35 mouse cellular contexts compared by ENCODE assay signal in the genomic region with DNA sequence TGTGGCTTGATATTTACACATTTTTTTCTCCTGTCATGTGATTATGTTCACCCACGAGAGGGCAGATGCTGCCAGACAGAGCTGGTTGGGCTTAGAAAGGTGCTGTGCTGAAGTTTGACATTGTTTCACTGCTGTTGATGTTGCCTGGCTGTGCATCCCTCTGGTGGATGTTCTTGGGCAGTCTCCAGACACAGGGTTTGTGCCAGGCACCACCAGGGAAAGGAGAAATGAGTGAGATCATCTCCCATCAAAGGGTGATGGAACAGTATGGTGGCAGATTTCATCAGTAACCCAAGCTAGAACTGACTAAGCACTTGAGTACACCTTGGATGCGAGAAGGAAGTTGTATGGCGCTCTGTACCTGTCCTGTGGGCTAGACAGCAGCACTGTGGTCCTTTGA. TPM values are rescaled to one million over a fixed set of nuclear protein-coding genes. Genes with fewer than 3 reads are reported as not detected.
A peak's percentile ranks its signal among the peaks of the same experiment; 100 is the strongest.
DNase-seq lines count a peak whose midpoint lies in the region; ATAC-seq and TF ChIP-seq lines count a peak whose summit lies in the region.
"Had no signal": no experiment of that assay in that cellular context is flagged by ENCODE, and none has a peak within 500 bp of the region (broad histone marks: within the 10 kb centered on the region; RNA-seq: fewer than 3 reads in every experiment).

No protein-coding gene starts in this region.

- H3K9me3 ChIP-seq in lung, embryonic 16.5 days (ENCODE audit: control insufficient read depth, low read length), result no peaks in the 10 kb centered on the region
- no peaks in the 10 kb centered on the region for H3K9me3 ChIP-seq in MEL (replicated peaks; ENCODE audit: insufficient read depth, low read length)
- no peaks in the 10 kb centered on the region for H3K9me3 ChIP-seq in embryonic facial prominence, embryonic 10.5 days
- no peaks in the 10 kb centered on the region for H3K9me3 ChIP-seq in kidney, embryonic 16.5 days (ENCODE audit: low read length)
- H3K9me3 ChIP-seq: embryonic facial prominence, embryonic 15.5 days; forebrain, embryonic 13.5 days; heart, embryonic 15.5 days; hindbrain, embryonic 12.5 days; limb, embryonic 13.5 days; liver, embryonic 12.5 days; midbrain, embryonic 15.5 days; stomach, embryonic 15.5 days had no signal

- no peak overlapping the region for H3K4me3 ChIP-seq in lung, embryonic 16.5 days (ENCODE audit: low read length)
- H3K4me3 ChIP-seq in MEL (ENCODE audit: control insufficient read depth in 1 of 2, insufficient read depth in 1 of 2, low read depth in 2 of 2, low read length in 2 of 2), result no peak overlapping the region
- H3K4me3 ChIP-seq in myocyte, result no peak overlapping the region
- H3K4me3 ChIP-seq in embryonic facial prominence, embryonic 10.5 days, result no peak overlapping the region
- H3K4me3 ChIP-seq in kidney, embryonic 16.5 days (ENCODE audit: low read length), result no peak overlapping the region
- H3K4me3 ChIP-seq: embryonic facial prominence, embryonic 15.5 days; forebrain, embryonic 13.5 days; heart, embryonic 15.5 days; hindbrain, embryonic 12.5 days; limb, embryonic 13.5 days; liver, embryonic 12.5 days; midbrain, embryonic 15.5 days; stomach, embryonic 15.5 days had no signal

- no peak for TF ChIP-seq RAD21 in MEL (IDR thresholded peaks at IDR 0.05; ENCODE audit: low read depth, low read length)

- no peak overlapping the region for H3K4me2 ChIP-seq in lung, embryonic 16.5 days (ENCODE audit: low read depth, low read length)
- H3K4me2 ChIP-seq in myocyte (ENCODE audit: low read depth), result no peak overlapping the region
- no peak overlapping the region for H3K4me2 ChIP-seq in kidney, embryonic 16.5 days (replicated peaks; ENCODE audit: low read depth, low read length)
- H3K4me2 ChIP-seq: embryonic facial prominence, embryonic 15.5 days; forebrain, embryonic 13.5 days; heart, embryonic 15.5 days; hindbrain, embryonic 12.5 days; limb, embryonic 13.5 days; liver, embryonic 12.5 days; midbrain, embryonic 15.5 days; stomach, embryonic 15.5 days had no signal

- 0 out of 2 replicates have a peak, but pooled peaks have one; percentile 17 for ATAC-seq in lung, embryonic 16.5 days (ENCODE audit: low read depth)
- ATAC-seq in kidney, embryonic 16.5 days (ENCODE audit: low FRiP score, low TSS enrichment), result no peak
- ATAC-seq: forebrain, embryonic 13.5 days; liver, embryonic 12.5 days; midbrain, embryonic 15.5 days had no signal

- H3K79me2 ChIP-seq in MEL (ENCODE audit: control insufficient read depth, insufficient read depth, low read length, poor library complexity) (no peaks in the 10 kb centered on the region), myocyte (ENCODE audit: control insufficient read depth, insufficient read depth) (no peaks in the 10 kb centered on the region)

- no peaks in the 10 kb centered on the region for H3K27me3 ChIP-seq in lung, embryonic 16.5 days (ENCODE audit: control insufficient read depth, insufficient read depth, low read depth, low read length)
- H3K27me3 ChIP-seq in MEL (ENCODE audit: control insufficient read depth in 1 of 2, insufficient read depth in 2 of 2, low read length in 2 of 2) (no peaks in the 10 kb centered on the region), myocyte (ENCODE audit: control insufficient read depth, insufficient read depth, insufficient read length) (no peaks in the 10 kb centered on the region)
- H3K27me3 ChIP-seq in embryonic facial prominence, embryonic 10.5 days (replicated peaks; ENCODE audit: low read depth, poor library complexity, severe bottlenecking), result no peaks in the 10 kb centered on the region
- no peaks in the 10 kb centered on the region for H3K27me3 ChIP-seq in kidney, embryonic 16.5 days (ENCODE audit: insufficient read depth, low read length)
- H3K27me3 ChIP-seq: CH12.LX; embryonic facial prominence, embryonic 15.5 days; forebrain, embryonic 13.5 days; heart, embryonic 15.5 days; hindbrain, embryonic 12.5 days; limb, embryonic 13.5 days; liver, embryonic 12.5 days; midbrain, embryonic 15.5 days; stomach, embryonic 15.5 days had no signal

- TF ChIP-seq POLR2A in MEL (IDR thresholded peaks at IDR 0.05; ENCODE audit: control insufficient read depth in 1 of 2, insufficient read depth in 1 of 2, low read depth in 1 of 2, low read length in 2 of 2, poor library complexity in 1 of 2) (no peak; a peak in 1 of 4 replicates), myocyte (IDR thresholded peaks at IDR 0.05; ENCODE audit: insufficient read length, low read depth) (no peak)

- no peaks in the 10 kb centered on the region for H3K4me1 ChIP-seq in lung, embryonic 16.5 days (replicated peaks; ENCODE audit: control insufficient read depth, insufficient read depth, low read length)
- H3K4me1 ChIP-seq in MEL (ENCODE audit: control insufficient read depth in 1 of 2, insufficient read depth in 2 of 2, low read length in 2 of 2), result no peaks in the 10 kb centered on the region
- H3K4me1 ChIP-seq in embryonic facial prominence, embryonic 10.5 days, result no peaks in the 10 kb centered on the region
- H3K4me1 ChIP-seq in kidney, embryonic 16.5 days (ENCODE audit: insufficient read depth, low read length), result no peaks in the 10 kb centered on the region
- H3K4me1 ChIP-seq: embryonic facial prominence, embryonic 15.5 days; forebrain, embryonic 13.5 days; heart, embryonic 15.5 days; hindbrain, embryonic 12.5 days; limb, embryonic 13.5 days; liver, embryonic 12.5 days; midbrain, embryonic 15.5 days; stomach, embryonic 15.5 days had no signal

- no peak overlapping the region for H3ac ChIP-seq in myocyte (ENCODE audit: control insufficient read depth, insufficient read length)

- no peak overlapping the region for H3K9ac ChIP-seq in lung, embryonic 16.5 days (ENCODE audit: low read length)
- no peak overlapping the region for H3K9ac ChIP-seq in MEL (ENCODE audit: control insufficient read depth, low read depth, low read length, poor library complexity, severe bottlenecking)
- no peak overlapping the region for H3K9ac ChIP-seq in kidney, embryonic 16.5 days (replicated peaks; ENCODE audit: low read length)
- H3K9ac ChIP-seq: embryonic facial prominence, embryonic 15.5 days; forebrain, embryonic 13.5 days; heart, embryonic 15.5 days; hindbrain, embryonic 12.5 days; limb, embryonic 13.5 days; liver, embryonic 12.5 days; midbrain, embryonic 15.5 days; stomach, embryonic 15.5 days had no signal

- peaks cover 64% of the 10 kb centered on the region for H3K36me3 ChIP-seq in lung, embryonic 16.5 days (ENCODE audit: control insufficient read depth, insufficient read depth, low read length)
- peaks cover 0 to 13% of the 10 kb centered on the region in 2 experiments; a peak in 2 of 4 replicates for H3K36me3 ChIP-seq in MEL (ENCODE audit: control insufficient read depth in 1 of 2, insufficient read depth in 2 of 2, low read length in 2 of 2)
- peaks cover 57% of the 10 kb centered on the region for H3K36me3 ChIP-seq in myocyte (ENCODE audit: control insufficient read depth, insufficient read depth)
- H3K36me3 ChIP-seq in embryonic facial prominence, embryonic 10.5 days (replicated peaks), result peaks cover 100% of the 10 kb centered on the region
- peaks cover 83% of the 10 kb centered on the region for H3K36me3 ChIP-seq in kidney, embryonic 16.5 days (ENCODE audit: insufficient read depth, low read length)

- no peak for TF ChIP-seq CTCF in MEL (IDR thresholded peaks at IDR 0.05 in 2 of 3, conservative IDR thresholded peaks at IDR 0.05 in 1 of 3; ENCODE audit: control insufficient read depth in 1 of 3, insufficient read depth in 1 of 3, low read depth in 2 of 3, low read length in 3 of 3, poor library complexity in 1 of 3, severe bottlenecking in 1 of 3)

- WGBS in lung, embryonic 16.5 days, result 74% methylated on average over 3 of the region's 3 CpGs
- WGBS in embryonic facial prominence, embryonic 10.5 days, result 90% methylated on average over 3 of the region's 3 CpGs
- WGBS in kidney, embryonic 16.5 days, result 87% methylated on average over 3 of the region's 3 CpGs

- TF ChIP-seq EP300 in MEL (IDR thresholded peaks at IDR 0.05; ENCODE audit: low read depth in 1 of 2, low read length in 2 of 2), result no peak

- H3K27ac ChIP-seq in lung, embryonic 16.5 days (ENCODE audit: low read length), result no peak overlapping the region
- no peak overlapping the region for H3K27ac ChIP-seq in MEL (ENCODE audit: control insufficient read depth, low read depth, low read length)
- H3K27ac ChIP-seq in embryonic facial prominence, embryonic 10.5 days (replicated peaks), result no peak overlapping the region
- no peak overlapping the region for H3K27ac ChIP-seq in kidney, embryonic 16.5 days (ENCODE audit: low read length)
- H3K27ac ChIP-seq: embryonic facial prominence, embryonic 15.5 days; forebrain, embryonic 13.5 days; heart, embryonic 15.5 days; hindbrain, embryonic 12.5 days; limb, embryonic 13.5 days; liver, embryonic 12.5 days; macrophage; midbrain, embryonic 15.5 days; stomach, embryonic 15.5 days had no signal

- no peak for DNase-seq in lung, postnatal 25 days (ENCODE audit: low spot score)
- DNase-seq in 3T3-L1 (ENCODE audit: low read depth, low spot score) (peak; percentile 54), MEL (ENCODE audit: low read depth, low spot score) (no peak)
- no peak for DNase-seq in embryonic facial prominence, embryonic 10.5 days (ENCODE audit: low spot score)
- DNase-seq: adrenal gland, postnatal 36 days; cerebellum, adult 18-20 months; cerebellum, postnatal 10 days; gastrocnemius, postnatal 14 days; kidney, adult 11 months; kidney, postnatal 25 days; lung, adult 18-20 months; retina, postnatal 1 day; right cerebral cortex, postnatal 25 days; thymus, postnatal 25 days had no signal

TF ChIP-seq in MEL, 35 proteins besides CTCF, POLR2A, EP300 and RAD21 (continues in another document):
- TF ChIP-seq E2F4 (IDR thresholded peaks at IDR 0.05; ENCODE audit: borderline replicate concordance, low read depth, low read length), result no peak

RNA-seq across cellular contexts. Expression of a gene that starts 14.3 kb away (rescaled TPM):
- 27.1 and 32.5 TPM in 2 replicates for polyA plus RNA-seq in lung, embryonic 16.5 days (2015; fragmentation: Nextera tagmentation; extraction: Ambion mirVana)
- total RNA-seq in MEL (2012; rRNA removed), result 13.1 and 15.8 TPM in 2 replicates
- polyA plus RNA-seq in MEL (2012; ENCODE audit: insufficient read depth in 1 of 2, insufficient read length in 2 of 2, low read depth in 1 of 2, low replicate concordance in 2 of 2, missing spikeins in 1 of 2), result 10 to 100 TPM in 1 of 2 experiments, not detected in 1; 38.1 TPM
- polyA plus RNA-seq in myocyte (2012; fragmentation: generic; extraction: Trizol), result 17.0 TPM
- 27.5 and 30.7 TPM in 2 replicates for polyA plus RNA-seq in embryonic facial prominence, embryonic 10.5 days (2016; fragmentation: Nextera tagmentation; extraction: Ambion mirVana)
- polyA plus RNA-seq in kidney, embryonic 16.5 days (2015; fragmentation: Nextera tagmentation; extraction: Ambion mirVana), result 33.8 and 35.0 TPM in 2 replicates

RNA-seq across cellular contexts. Expression of a gene that starts 23.6 kb away (rescaled TPM):
- 0.58 and 0.63 TPM in 2 replicates for polyA plus RNA-seq in lung, embryonic 16.5 days (2015; fragmentation: Nextera tagmentation; extraction: Ambion mirVana)
- not detected in 2 replicates for total RNA-seq in MEL (2012; rRNA removed)
- polyA plus RNA-seq in MEL (2012; ENCODE audit: insufficient read depth in 1 of 2, insufficient read length in 2 of 2, low read depth in 1 of 2, low replicate concordance in 2 of 2, missing spikeins in 1 of 2), result under 1 TPM in 1 of 2 experiments, not detected in 1; 0.46 TPM
- 0.04 TPM for polyA plus RNA-seq in myocyte (2012; fragmentation: generic; extraction: Trizol)
- polyA plus RNA-seq in embryonic facial prominence, embryonic 10.5 days (2016; fragmentation: Nextera tagmentation; extraction: Ambion mirVana), result 0.21 and 0.29 TPM in 2 replicates
- 4.8 and 5.7 TPM in 2 replicates for polyA plus RNA-seq in kidney, embryonic 16.5 days (2015; fragmentation: Nextera tagmentation; extraction: Ambion mirVana)
- total RNA-seq: adrenal gland, adult 18-20 months; adrenal gland, postnatal 36 days; CH12.LX; common myeloid progenitor, adult 5-6 weeks; granulocyte monocyte progenitor cell, adult 5-6 weeks; layer of hippocampus, adult 18-20 months; layer of hippocampus, postnatal 25 days; left cerebral cortex, adult 8-10 months; left cerebral cortex, postnatal 36 days; megakaryocyte-erythroid progenitor cell, adult 5-6 weeks had no signal
- polyA plus RNA-seq: macrophage had no signal
